Mouse (Mus musculus): ENCODE data around the gene Ift122.

Gene Ift122

GRCm38 (mm10) chr6:115959151-115959691 is 106.0 kb downstream of the Ift122 start:
- no peak for DNase-seq (ENCODE audit: low read depth)

DNA sequence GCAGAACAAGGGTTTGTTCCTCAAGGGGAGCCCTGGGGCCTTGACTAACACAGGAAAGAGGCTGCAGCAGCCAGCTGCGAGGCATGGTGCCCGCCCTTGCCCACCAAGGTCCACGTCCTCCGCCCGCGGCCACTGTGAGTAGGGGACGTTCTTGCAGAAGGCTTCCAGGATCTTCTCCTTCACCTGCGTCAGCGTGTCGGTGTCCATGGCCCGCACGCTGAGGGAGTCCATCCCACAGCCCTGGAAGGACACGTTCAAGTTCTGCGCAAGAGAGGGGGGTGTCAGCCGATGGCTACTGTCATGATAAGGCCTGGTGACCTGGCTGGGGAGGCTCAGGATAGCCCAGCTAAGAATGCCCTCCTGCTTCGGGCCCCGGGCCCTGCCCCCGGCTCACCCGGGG is 107.1 kb downstream of the Ift122 start:
- no peak for DNase-seq (ENCODE audit: low read depth)

- DNase-seq (ENCODE audit: low read depth) = no peak
These were observed 108.5 kb downstream of the Ift122 start for GRCm38 (mm10) chr6:115961743-115962142.

- DNase-seq (ENCODE audit: low read depth) = no peak
These were observed 109.3 kb downstream of the Ift122 start for GRCm38 (mm10) chr6:115962439-115963085.

DNA sequence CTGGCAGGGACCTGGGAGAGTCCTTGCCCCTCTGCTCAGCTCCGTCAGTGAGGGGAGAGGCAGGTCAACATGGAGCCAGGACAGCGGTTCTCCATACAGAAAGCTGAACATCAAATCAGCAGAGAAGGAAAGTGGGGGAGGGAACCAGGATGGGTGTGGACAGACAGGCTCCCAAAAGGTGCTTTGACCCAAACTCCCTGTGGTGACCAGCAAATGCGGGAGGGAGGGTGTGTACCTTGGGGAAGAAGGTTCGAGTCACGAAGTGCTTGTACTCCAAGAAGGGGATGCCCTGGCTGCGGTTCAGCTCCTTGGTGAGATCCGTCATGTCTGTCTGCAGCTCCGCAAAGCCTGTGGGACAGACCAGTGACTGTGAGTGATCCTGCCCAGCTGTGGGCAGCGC is 110.4 kb downstream of the Ift122 start:
- DNase-seq (ENCODE audit: low read depth) = no peak

GRCm38 (mm10) chr6:115966227-115966966 is 113.1 kb downstream of the Ift122 start:
- DNase-seq (ENCODE audit: low read depth) = no peak

DNA sequence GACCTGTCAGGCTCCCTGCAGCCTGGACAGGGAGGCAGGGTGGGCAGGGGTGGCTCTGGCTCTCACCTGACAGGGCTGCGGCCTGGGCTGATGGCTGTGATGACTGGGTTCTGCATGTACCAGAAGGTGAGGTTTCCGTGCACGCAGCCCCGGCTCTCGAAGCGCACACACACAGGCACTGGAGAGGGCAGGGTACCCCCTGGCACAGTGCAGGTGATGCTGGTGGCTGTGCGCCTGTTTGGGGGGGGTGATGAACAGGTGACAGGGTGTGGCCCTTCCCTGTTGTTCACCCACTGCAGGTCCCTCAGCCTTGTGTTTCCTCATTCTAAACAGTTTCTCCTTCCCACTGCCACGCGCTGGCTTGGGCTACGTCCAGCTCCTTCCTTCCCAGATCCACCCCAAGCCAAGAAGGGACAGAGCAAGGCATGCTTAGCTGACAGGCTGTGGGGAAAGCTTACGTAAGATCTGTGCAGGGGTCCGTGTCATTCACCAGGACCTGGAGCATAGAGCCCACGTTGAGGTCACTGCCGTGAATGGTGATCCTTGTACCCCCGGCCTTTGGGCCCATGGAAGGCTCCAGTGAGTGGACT is 114.1 kb downstream of the Ift122 start:
- DNase-seq (ENCODE audit: low read depth) = no peak

- peak; percentile 24 for DNase-seq (ENCODE audit: low read depth)
These were observed 114.8 kb downstream of the Ift122 start for GRCm38 (mm10) chr6:115968086-115968485.

- peak; percentile 21 for DNase-seq (ENCODE audit: low read depth)
These were observed 115.4 kb downstream of the Ift122 start for GRCm38 (mm10) chr6:115968700-115969099.

DNA sequence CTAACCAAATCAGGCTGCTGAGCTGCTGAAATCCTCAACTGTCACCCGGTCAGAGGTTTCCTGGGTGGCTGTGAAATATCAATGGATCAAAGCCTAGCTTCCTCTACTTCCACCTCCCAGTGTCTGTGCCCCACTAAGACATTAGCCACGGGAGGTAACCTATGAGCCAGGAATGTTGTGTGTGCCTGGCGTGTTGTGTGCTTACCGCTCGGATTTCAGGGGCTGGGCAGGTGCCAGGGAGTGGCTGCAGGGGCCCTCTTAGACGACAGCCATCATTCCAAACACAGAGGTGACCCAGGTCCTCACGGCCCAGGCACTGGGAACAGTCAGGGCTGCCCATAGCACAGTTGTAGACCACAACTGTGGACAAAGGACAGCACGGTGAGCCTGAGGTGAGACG is 115.8 kb downstream of the Ift122 start:
- DNase-seq (ENCODE audit: low read depth) = no peak

DNA sequence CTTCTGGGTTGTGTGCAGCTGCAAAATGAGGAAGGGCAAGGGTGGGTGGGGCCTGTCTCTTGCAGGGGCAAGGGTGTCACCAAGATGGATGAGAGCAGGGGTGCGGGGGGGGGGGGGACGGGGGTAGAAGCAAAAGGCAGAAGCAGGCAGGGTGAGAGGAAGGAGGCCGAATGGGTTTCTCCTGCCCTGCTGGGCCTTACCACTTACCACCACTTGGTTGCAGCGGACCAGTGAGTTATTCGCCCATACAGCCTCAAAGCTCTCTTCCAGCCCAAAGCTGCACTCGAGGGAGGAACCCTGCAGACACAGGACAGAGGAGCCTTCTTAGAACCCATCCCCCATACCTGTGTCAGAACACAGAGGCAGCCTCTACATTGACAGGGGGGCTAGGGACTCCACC is 116.7 kb downstream of the Ift122 start:
- no peak for DNase-seq (ENCODE audit: low read depth)

- DNase-seq (ENCODE audit: low read depth) = no peak
These were observed 118.2 kb downstream of the Ift122 start for GRCm38 (mm10) chr6:115971273-115972060.

- no peak for DNase-seq (ENCODE audit: low read depth)
These were observed 119.0 kb downstream of the Ift122 start for GRCm38 (mm10) chr6:115972083-115972764.

DNA sequence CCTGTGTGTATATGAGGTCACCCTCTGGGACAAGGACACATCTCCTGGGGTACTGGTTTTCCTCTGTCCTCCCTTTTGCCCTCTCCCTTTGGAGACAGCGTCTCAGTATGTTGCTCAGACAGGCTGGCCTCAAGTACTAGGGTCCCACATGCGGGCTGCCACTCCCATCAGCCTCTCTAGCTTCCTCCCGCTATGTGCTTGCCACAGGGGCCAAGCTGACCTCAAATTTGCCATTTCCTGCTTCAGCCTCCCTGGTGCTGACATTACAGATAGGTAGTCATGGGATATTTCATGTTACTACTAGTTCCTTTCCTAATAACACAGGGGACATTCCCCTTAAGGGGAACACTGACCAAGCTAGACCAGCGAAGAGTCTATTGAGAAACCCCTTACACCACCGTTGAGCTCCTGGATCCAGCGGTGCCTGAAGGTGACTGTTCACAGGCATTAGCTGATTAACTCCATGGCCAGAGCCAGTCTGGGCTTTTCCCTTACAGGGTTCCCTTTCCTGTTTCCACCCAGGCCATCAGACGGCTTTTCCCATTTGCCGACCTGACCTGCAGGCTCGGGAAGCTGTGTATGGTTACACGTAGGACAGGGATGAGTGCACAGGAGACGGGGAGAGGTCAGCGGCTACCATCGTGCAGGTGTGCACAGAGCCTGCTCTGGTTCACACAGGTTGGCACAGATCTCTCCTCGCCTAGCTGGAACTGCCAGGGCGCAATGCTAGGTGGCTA is 120.0 kb downstream of the Ift122 start:
- DNase-seq (ENCODE audit: low read depth) = peak; percentile 31

DNA sequence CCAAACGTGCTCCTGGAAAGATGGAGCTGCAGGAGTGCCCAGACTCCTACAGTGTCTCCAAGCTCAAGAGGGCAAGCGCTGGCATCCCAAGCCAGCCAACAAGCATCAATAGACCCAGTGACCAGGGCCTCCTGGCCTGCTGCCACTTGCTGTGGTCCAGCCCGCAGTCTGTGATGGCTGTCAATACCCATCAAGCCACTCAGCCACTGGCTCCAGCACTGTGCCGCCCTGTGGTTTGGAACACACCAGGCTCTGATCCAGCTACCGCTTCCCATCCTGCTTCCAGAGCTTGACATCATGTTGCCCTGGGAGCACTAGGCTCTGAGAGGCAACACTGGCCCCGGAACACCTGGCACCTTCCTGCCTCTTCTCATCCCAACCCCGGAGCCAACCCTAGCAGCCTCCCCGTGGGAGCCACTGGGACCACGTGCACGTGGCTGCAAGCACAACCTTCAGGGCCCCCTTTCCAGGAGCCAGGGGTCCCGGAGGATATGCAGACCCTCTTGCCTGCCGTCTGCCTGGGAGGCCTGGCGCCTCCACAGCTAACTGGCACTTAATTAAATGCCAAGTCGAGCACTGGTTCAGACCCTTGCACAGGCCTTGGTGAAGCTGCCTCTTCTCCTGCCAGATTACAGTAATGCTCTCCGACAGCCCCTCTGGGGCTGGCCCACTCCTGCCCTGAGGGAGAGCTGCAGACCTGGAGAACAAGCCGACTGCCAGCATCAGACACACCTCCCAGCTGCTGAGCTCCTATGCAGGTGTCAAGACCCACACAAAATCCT is 120.8 kb downstream of the Ift122 start:
- DNase-seq (ENCODE audit: low read depth) = no peak

DNA sequence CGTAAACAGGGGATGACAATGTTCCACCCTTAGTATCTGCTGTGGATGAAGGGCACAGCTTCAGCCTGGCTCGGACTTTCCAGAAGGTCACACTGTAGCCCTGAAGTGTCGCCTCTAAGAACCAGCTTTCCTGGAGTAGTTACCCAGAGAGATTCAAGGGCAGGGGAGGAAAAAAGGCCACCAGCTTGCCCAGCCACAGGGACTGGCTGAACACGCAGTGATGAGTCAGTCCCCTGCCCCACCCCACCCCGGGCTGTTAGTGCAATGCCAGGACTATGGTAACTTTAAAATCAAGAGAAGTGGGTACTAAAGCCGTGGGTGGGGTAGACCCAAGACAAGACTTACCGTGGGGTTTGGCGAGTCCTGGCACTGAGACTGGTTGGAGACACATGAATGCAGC is 122.3 kb downstream of the Ift122 start:
- DNase-seq (ENCODE audit: low read depth) = no peak

Measured in 416B (cell line).